19 mouse cellular contexts compared by ENCODE assay signal in genomic region chr14:76613604-76614003, GRCm38 (mm10). TPM values are rescaled to one million over a fixed set of nuclear protein-coding genes. Genes with fewer than 3 reads are reported as not detected.
"Had no signal": no experiment of that assay in that cellular context is flagged by ENCODE, and none has a peak within 500 bp of the region (broad histone marks: within the 10 kb centered on the region; RNA-seq: fewer than 3 reads in every experiment).

No protein-coding gene starts in this region.

- DNase-seq: kidney, adult 2 months; layer of hippocampus, postnatal 36 days; liver, embryonic 13.5 days; lung, embryonic 14.5 days; lung, postnatal 14 days; right cerebral cortex, postnatal 25 days; thymus, adult 2 months; thymus, postnatal 14 days; thymus, postnatal 4 days had no signal

- H3K9me3 ChIP-seq: liver, embryonic 13.5 days; midbrain, embryonic 12.5 days; midbrain, embryonic 15.5 days; neural tube, embryonic 12.5 days; neural tube, embryonic 15.5 days had no signal

- H3K27me3 ChIP-seq: liver, embryonic 13.5 days; midbrain, embryonic 15.5 days; neural tube, embryonic 12.5 days; neural tube, embryonic 15.5 days had no signal

- H3K27ac ChIP-seq: kidney, postnatal 0 days; left cerebral cortex, adult 2 months; liver, embryonic 13.5 days; macrophage; midbrain, embryonic 12.5 days; midbrain, embryonic 15.5 days; neural tube, embryonic 12.5 days; neural tube, embryonic 15.5 days; stomach, postnatal 0 days had no signal

- H3K4me2 ChIP-seq: liver, embryonic 13.5 days; lung, embryonic 14.5 days; midbrain, embryonic 12.5 days; midbrain, embryonic 15.5 days; neural tube, embryonic 12.5 days; neural tube, embryonic 15.5 days had no signal

- H3K9ac ChIP-seq: liver, embryonic 13.5 days; lung, embryonic 14.5 days; midbrain, embryonic 12.5 days; midbrain, embryonic 15.5 days; neural tube, embryonic 12.5 days; neural tube, embryonic 15.5 days had no signal

- ATAC-seq: midbrain, embryonic 15.5 days had no signal

- H3K4me3 ChIP-seq: left cerebral cortex, adult 2 months; liver, embryonic 13.5 days; midbrain, embryonic 12.5 days; midbrain, embryonic 15.5 days; neural tube, embryonic 12.5 days; neural tube, embryonic 15.5 days had no signal

- H3K36me3 ChIP-seq: liver, embryonic 13.5 days; midbrain, embryonic 12.5 days; midbrain, embryonic 15.5 days; neural tube, embryonic 12.5 days; neural tube, embryonic 15.5 days had no signal

RNA-seq across cellular contexts. Expression of gene Serp2, which starts 56.9 kb away (rescaled TPM):
- total RNA-seq: megakaryocyte, adult 5-6 weeks had no signal
- polyA plus RNA-seq: liver, adult 2 months; macrophage had no signal
